Mouse (Mus musculus): ENCODE results near the gene Ccdc62. TPM values are rescaled to one million over a fixed set of nuclear protein-coding genes. Genes with fewer than 3 reads are reported as not detected.
A peak's percentile ranks its signal among the peaks of the same experiment; 100 is the strongest.

Ccdc62 gene
- polyA plus RNA-seq, 1 experiment from 2014 or later, result 4.6 TPM

DNA sequence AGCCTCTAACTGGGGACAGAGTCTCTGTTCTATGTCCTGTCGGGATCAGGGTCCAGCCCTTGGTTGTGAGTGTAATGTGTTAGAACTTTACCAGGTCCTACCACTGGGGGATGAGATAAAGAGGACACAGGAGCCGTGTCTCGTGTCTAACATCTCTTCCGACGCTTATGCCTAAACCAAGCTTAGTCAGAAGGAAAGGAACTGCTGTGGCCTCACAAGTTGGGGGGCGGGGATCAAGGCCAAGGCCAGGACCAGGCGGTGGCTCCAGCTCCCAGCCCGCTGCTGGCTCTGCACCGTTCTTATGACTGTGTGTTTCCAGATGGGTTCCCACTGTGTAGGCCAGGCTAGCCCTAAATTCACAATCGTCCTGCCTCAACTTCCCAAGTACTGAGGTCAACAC lies 82.4 kb downstream of the Ccdc62 start:
- H3K4me1 ChIP-seq (ENCODE audit: control insufficient read depth, insufficient read depth, low read length), result peaks cover 41% of the 10 kb centered on the region
- 0 out of 2 replicates have a peak overlapping the region, but pooled peaks have one; percentile 86 for H3K27ac ChIP-seq (replicated peaks; ENCODE audit: low read depth, low read length)
- no peak overlapping the region for H3K4me2 ChIP-seq (ENCODE audit: low read depth, low read length)
- H3K9me3 ChIP-seq (ENCODE audit: control insufficient read depth, low read length), result no peaks in the 10 kb centered on the region
- WGBS, result 81% methylated on average over 10 of the region's 10 CpGs
- H3K9ac ChIP-seq (ENCODE audit: low read depth, low read length), result no peak overlapping the region
- peaks cover 23% of the 10 kb centered on the region for H3K36me3 ChIP-seq (ENCODE audit: control insufficient read depth, insufficient read depth, low read length)
- ATAC-seq (ENCODE audit: low read depth) (no peak), DNase-seq (ENCODE audit: low spot score) (no peak)
- H3K4me3 ChIP-seq (ENCODE audit: low read depth, low read length), result no peak overlapping the region
- no peaks in the 10 kb centered on the region for H3K27me3 ChIP-seq (replicated peaks; ENCODE audit: control insufficient read depth, insufficient read depth, low read length)

DNA sequence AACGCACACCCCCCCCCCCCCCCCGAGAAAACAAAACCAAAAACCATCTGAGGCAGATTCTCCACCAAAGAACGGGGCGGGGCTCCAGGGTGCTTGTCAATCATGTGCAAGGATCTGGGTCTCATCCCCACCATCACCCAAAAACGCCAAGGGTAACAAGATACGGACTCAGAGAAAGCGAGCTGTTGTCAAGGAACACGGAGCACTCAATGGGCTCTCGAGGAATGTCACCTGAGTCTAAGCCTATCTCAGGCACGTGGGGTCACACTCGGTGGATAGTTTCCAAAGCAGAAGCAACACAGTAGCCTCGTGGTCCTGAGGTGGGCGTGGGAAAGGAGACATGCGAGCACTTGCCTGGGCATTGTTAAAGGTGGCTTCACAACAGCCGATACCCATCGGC lies 83.3 kb downstream of the Ccdc62 start:
- H3K36me3 ChIP-seq (ENCODE audit: control insufficient read depth, insufficient read depth, low read length), result peaks cover 15% of the 10 kb centered on the region
- peaks cover 42% of the 10 kb centered on the region for H3K4me1 ChIP-seq (ENCODE audit: control insufficient read depth, insufficient read depth, low read length)
- DNase-seq (ENCODE audit: low spot score) (no peak), ATAC-seq (ENCODE audit: low read depth) (no peak)
- no peak overlapping the region for H3K4me2 ChIP-seq (ENCODE audit: low read depth, low read length)
- H3K27ac ChIP-seq (replicated peaks; ENCODE audit: low read depth, low read length), result no peak overlapping the region
- H3K4me3 ChIP-seq (ENCODE audit: low read depth, low read length), result no peak overlapping the region
- 75% methylated on average over 16 of the region's 16 CpGs for WGBS
- no peaks in the 10 kb centered on the region for H3K9me3 ChIP-seq (ENCODE audit: control insufficient read depth, low read length)
- no peaks in the 10 kb centered on the region for H3K27me3 ChIP-seq (replicated peaks; ENCODE audit: control insufficient read depth, insufficient read depth, low read length)
- H3K9ac ChIP-seq (ENCODE audit: low read depth, low read length), result no peak overlapping the region

DNA sequence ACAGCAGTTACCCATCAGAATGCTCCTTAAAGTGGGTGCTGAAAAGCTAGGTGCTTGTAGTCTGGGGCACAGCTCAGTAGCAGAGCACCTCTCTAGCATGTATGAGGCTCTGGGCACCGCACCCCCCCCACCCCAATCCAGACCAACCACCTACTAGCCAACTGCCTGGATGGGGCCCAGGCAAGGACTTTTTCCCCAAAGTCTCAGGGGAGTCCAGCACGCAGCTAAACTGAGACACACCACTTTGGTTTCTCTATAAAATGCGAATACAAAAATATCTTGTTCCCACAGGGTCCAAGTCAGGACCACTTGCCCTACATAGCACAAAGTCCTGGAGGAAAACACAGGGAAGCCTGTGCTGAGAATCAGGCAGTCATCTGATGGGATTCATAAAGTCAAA lies 83.7 kb downstream of the Ccdc62 start:
- no peaks in the 10 kb centered on the region for H3K27me3 ChIP-seq (replicated peaks; ENCODE audit: control insufficient read depth, insufficient read depth, low read length)
- no peaks in the 10 kb centered on the region for H3K9me3 ChIP-seq (ENCODE audit: control insufficient read depth, low read length)
- H3K27ac ChIP-seq (replicated peaks; ENCODE audit: low read depth, low read length), result no peak overlapping the region
- H3K4me3 ChIP-seq (ENCODE audit: low read depth, low read length), result no peak overlapping the region
- no peak overlapping the region for H3K9ac ChIP-seq (ENCODE audit: low read depth, low read length)
- peaks cover 10% of the 10 kb centered on the region for H3K36me3 ChIP-seq (ENCODE audit: control insufficient read depth, insufficient read depth, low read length)
- DNase-seq (ENCODE audit: low spot score) (no peak), ATAC-seq (ENCODE audit: low read depth) (no peak)
- H3K4me1 ChIP-seq (ENCODE audit: control insufficient read depth, insufficient read depth, low read length), result peaks cover 42% of the 10 kb centered on the region
- 66% methylated on average over 3 of the region's 3 CpGs for WGBS
- no peak overlapping the region for H3K4me2 ChIP-seq (ENCODE audit: low read depth, low read length)

DNA sequence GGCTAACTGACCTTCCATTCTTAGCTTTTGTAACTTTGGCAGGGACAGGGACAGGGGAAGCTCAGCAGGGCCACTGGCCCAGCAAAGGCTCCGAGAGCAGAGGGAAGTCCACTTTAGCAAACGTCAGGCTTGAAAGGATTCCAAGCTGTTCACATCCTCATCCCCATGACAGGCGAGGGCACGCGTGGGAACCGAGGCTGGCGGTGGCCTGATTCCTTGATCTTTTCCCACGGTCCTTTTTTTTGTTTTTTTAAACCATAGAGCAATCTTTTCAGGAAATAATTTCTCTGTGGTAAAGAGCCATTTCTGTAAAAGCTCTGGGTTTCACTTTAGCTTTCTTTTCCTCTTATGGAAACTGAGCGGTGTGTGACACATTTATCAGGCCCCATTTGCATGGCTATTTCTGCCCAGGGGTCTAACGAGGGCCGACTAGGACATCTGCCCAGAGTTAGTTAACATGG lies 84.3 kb downstream of the Ccdc62 start:
- ATAC-seq (ENCODE audit: low read depth), result no peak
- Histone ChIP-seq H3K9ac (ENCODE audit: low read depth, low read length) (0 out of 2 replicates have a peak overlapping the region, but pooled peaks have one; percentile 19), H3K27ac (replicated peaks; ENCODE audit: low read depth, low read length) (peak overlapping the region; percentile 16; the same call in 1 of the 2 replicates)

DNA sequence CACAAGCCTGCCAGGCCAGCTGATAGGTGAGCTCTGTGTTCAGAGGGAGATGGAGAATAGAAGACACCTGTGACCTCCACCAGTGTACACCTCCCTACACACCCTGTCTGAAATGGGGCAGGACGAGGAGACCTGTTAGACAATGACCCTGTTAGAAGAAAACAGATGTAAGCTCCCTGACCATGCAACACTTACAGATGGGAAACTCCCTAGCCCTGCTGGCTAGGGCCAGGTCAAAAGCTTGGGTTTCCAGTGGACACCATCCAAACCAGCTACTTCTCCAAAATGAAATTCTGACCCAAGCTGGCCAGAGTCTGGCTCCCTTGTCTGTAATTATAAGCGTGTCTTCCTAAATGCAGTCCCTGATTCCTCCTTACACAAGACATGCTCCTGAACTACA lies 85.2 kb downstream of the Ccdc62 start:
- Histone ChIP-seq H3K9ac (ENCODE audit: low read depth, low read length) (no peak overlapping the region), H3K9me3 (ENCODE audit: control insufficient read depth, low read length) (no peaks in the 10 kb centered on the region), H3K4me1 (ENCODE audit: control insufficient read depth, insufficient read depth, low read length) (peaks cover 43% of the 10 kb centered on the region), H3K4me2 (ENCODE audit: low read depth, low read length) (no peak overlapping the region), H3K4me3 (ENCODE audit: low read depth, low read length) (no peak overlapping the region), H3K27me3 (replicated peaks; ENCODE audit: control insufficient read depth, insufficient read depth, low read length) (no peaks in the 10 kb centered on the region), H3K27ac (replicated peaks; ENCODE audit: low read depth, low read length) (no peak overlapping the region), H3K36me3 (ENCODE audit: control insufficient read depth, insufficient read depth, low read length) (no peaks in the 10 kb centered on the region)
- WGBS, result 74% methylated on average over 2 of the region's 2 CpGs
- DNase-seq (ENCODE audit: low spot score) (no peak), ATAC-seq (ENCODE audit: low read depth) (no peak)

More for the DNA sequence above, 84.3 kb downstream of the Ccdc62 start:
- Histone ChIP-seq H3K4me2 (ENCODE audit: low read depth, low read length) (0 out of 2 replicates have a peak overlapping the region, but pooled peaks have one; percentile 2), H3K9me3 (ENCODE audit: control insufficient read depth, low read length) (no peaks in the 10 kb centered on the region), H3K4me1 (ENCODE audit: control insufficient read depth, insufficient read depth, low read length) (peaks cover 44% of the 10 kb centered on the region), H3K36me3 (ENCODE audit: control insufficient read depth, insufficient read depth, low read length) (peaks cover 4% of the 10 kb centered on the region), H3K4me3 (ENCODE audit: low read depth, low read length) (no peak overlapping the region), H3K27me3 (replicated peaks; ENCODE audit: control insufficient read depth, insufficient read depth, low read length) (no peaks in the 10 kb centered on the region)
- no peak for DNase-seq (ENCODE audit: low spot score)
- WGBS, result 18% methylated on average over 11 of the region's 11 CpGs

DNA sequence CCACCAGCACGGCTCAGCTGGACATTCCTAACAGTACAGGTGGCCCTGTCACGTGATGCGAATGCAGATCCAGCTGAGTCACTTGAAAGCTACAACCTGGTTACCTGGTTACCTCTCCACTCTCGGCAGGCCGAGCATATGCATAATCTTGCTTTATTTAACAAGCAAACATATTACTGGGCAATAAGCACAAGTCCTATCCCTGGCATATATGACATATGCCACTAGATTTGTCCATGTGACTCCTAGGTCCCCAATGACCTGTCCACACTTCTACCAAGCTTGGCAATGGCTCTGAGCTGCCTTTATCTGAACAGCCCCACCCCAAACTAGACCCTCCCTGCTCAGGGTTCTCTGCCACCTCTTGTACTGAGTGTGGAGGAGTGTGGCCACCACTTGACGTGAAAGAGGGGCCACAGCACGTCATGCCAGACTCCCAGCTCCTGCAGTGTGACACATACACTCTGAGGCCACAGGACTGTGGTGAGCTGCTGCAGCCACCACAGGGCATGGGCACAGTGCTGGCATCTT lies 85.9 kb downstream of the Ccdc62 start:
- Histone ChIP-seq H3K4me2 (ENCODE audit: low read depth, low read length) (no peak overlapping the region), H3K4me1 (ENCODE audit: control insufficient read depth, insufficient read depth, low read length) (peaks cover 36% of the 10 kb centered on the region), H3K9ac (ENCODE audit: low read depth, low read length) (no peak overlapping the region), H3K27me3 (replicated peaks; ENCODE audit: control insufficient read depth, insufficient read depth, low read length) (no peaks in the 10 kb centered on the region), H3K27ac (replicated peaks; ENCODE audit: low read depth, low read length) (no peak overlapping the region), H3K9me3 (ENCODE audit: control insufficient read depth, low read length) (no peaks in the 10 kb centered on the region), H3K36me3 (ENCODE audit: control insufficient read depth, insufficient read depth, low read length) (no peaks in the 10 kb centered on the region), H3K4me3 (ENCODE audit: low read depth, low read length) (no peak overlapping the region)
- no peak for DNase-seq (ENCODE audit: low spot score)
- WGBS, result 83% methylated on average over 7 of the region's 7 CpGs
- ATAC-seq (ENCODE audit: low read depth), result no peak

DNA sequence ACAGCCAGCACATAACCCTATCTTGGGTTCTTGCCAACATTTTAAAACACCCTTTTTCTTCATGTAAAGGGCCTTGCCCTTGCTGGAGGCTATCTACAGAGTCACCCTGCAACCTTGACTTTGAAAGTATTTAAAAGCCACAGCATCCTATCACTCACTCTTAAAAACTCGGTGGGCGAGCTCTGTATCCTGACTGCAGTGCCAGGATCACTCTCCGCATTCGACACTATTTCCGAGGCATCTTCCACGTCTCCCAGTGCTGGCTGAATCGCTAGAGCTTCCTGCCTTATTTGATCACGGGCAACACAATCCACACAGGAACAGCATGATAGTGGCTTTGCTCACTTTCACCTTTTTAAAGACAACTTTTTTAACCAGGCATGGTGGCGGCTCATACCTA lies 87.5 kb downstream of the Ccdc62 start:
- no peak overlapping the region for H3K9ac ChIP-seq (ENCODE audit: low read depth, low read length)
- 81% methylated on average over 9 of the region's 9 CpGs for WGBS

DNA sequence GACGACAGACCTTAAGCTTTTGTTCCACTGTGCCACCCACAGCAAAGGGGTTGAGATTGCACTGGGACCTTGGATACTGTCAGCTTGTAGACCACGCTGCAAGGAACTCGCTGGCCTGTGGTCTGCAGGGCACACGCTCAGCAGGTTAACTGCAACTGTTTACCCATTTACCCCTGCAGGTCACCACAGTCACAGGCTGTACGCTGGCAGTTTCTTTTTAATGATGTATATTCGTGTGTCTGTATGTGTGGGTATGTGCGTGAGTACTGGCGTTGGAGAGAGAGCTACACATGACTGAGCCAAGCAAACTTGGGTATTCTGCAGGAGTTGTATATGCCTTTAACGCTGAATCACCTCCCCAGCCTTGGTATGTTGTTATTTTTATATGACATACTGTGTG lies 88.2 kb downstream of the Ccdc62 start:
- Histone ChIP-seq H3K4me1 (ENCODE audit: control insufficient read depth, insufficient read depth, low read length) (peaks cover 21% of the 10 kb centered on the region), H3K4me2 (ENCODE audit: low read depth, low read length) (no peak overlapping the region)

More for the DNA sequence above, 87.5 kb downstream of the Ccdc62 start:
- Histone ChIP-seq H3K4me3 (ENCODE audit: low read depth, low read length) (no peak overlapping the region), H3K27me3 (replicated peaks; ENCODE audit: control insufficient read depth, insufficient read depth, low read length) (no peaks in the 10 kb centered on the region), H3K4me2 (ENCODE audit: low read depth, low read length) (no peak overlapping the region), H3K4me1 (ENCODE audit: control insufficient read depth, insufficient read depth, low read length) (peaks cover 21% of the 10 kb centered on the region), H3K36me3 (ENCODE audit: control insufficient read depth, insufficient read depth, low read length) (0 out of 2 replicates have a peak, but pooled peaks cover 9% of the 10 kb centered on the region), H3K9me3 (ENCODE audit: control insufficient read depth, low read length) (no peaks in the 10 kb centered on the region), H3K27ac (replicated peaks; ENCODE audit: low read depth, low read length) (no peak overlapping the region)
- DNase-seq (ENCODE audit: low spot score) (no peak), ATAC-seq (ENCODE audit: low read depth) (no peak)

More for the DNA sequence above, 88.2 kb downstream of the Ccdc62 start:
- Histone ChIP-seq H3K9me3 (ENCODE audit: control insufficient read depth, low read length) (no peaks in the 10 kb centered on the region), H3K9ac (ENCODE audit: low read depth, low read length) (no peak overlapping the region), H3K4me3 (ENCODE audit: low read depth, low read length) (no peak overlapping the region), H3K27me3 (replicated peaks; ENCODE audit: control insufficient read depth, insufficient read depth, low read length) (no peaks in the 10 kb centered on the region), H3K36me3 (ENCODE audit: control insufficient read depth, insufficient read depth, low read length) (0 out of 2 replicates have a peak, but pooled peaks cover 9% of the 10 kb centered on the region), H3K27ac (replicated peaks; ENCODE audit: low read depth, low read length) (no peak overlapping the region)
- ATAC-seq (ENCODE audit: low read depth) (no peak), DNase-seq (ENCODE audit: low spot score) (no peak)
- WGBS, result 89% methylated on average over 9 of the region's 9 CpGs

All from embryonic facial prominence, embryonic 14.5 days (tissue).